Mouse (Mus musculus) heart, embryonic 11.5 days (tissue): ENCODE measurements at regions not wholly inside any gene's neighbourhood (a gene's known extent, or its start where the extent isn't known, plus 50 kb on each side); places are given as distances from the start of the nearest gene placed in this dataset.

Experiments used
- ATAC-seq: fragments of 200-750 bp; cut with Nextera tagmentation; replicated peaks from 2 replicates; pipeline ENCODE4 v1.8.0; 2017; ENCODE audit warnings: moderate library complexity; ENCODE audit not compliant: insufficient number of reproducible peaks, low FRiP score, low TSS enrichment
- H3K27ac ChIP-seq: fragments of 300-500 bp; sonication (generic); 2 replicates; pipeline ENCODE4 v1.5.1; 2014; ENCODE audit warnings: mild to moderate bottlenecking, low read depth, low read length
- H3K27me3 ChIP-seq: fragments of 300-500 bp; sonication (generic); 2 replicates; pipeline ENCODE4 v1.6.1; 2014; ENCODE audit warnings: mild to moderate bottlenecking, low read length, mixed read lengths; ENCODE audit not compliant: control insufficient read depth, insufficient read depth
- H3K36me3 ChIP-seq: fragments of 300-500 bp; sonication (generic); 2 replicates; pipeline ENCODE4 v1.6.1; 2014; ENCODE audit warnings: mild to moderate bottlenecking, low read length, moderate library complexity, mixed read lengths; ENCODE audit not compliant: control insufficient read depth, insufficient read depth
- H3K4me1 ChIP-seq: fragments of 300-500 bp; sonication (generic); 2 replicates; pipeline ENCODE4 v1.6.1; 2014; ENCODE audit warnings: low read length; ENCODE audit not compliant: control insufficient read depth, insufficient read depth
- H3K4me2 ChIP-seq: fragments of 300-500 bp; sonication (generic); 2 replicates; pipeline ENCODE4 v1.6.1; 2014; ENCODE audit warnings: mild to moderate bottlenecking, moderate library complexity
- H3K4me3 ChIP-seq: fragments of 300-500 bp; sonication (generic); 2 replicates; pipeline ENCODE4 v1.5.1; 2014; ENCODE audit warnings: low read depth, low read length
- H3K9ac ChIP-seq: fragments of 300-500 bp; sonication (generic); 2 replicates; pipeline ENCODE4 v1.6.1; 2014; ENCODE audit warnings: mild to moderate bottlenecking, low read depth, low read length, moderate library complexity
- H3K9me3 ChIP-seq: fragments of 300-500 bp; sonication (generic); replicated peaks from 2 replicates; pipeline ENCODE4 v1.6.1; 2016; ENCODE audit warnings: low read length; ENCODE audit not compliant: control insufficient read depth
- WGBS: fragments of 180-500 bp; shearing (Covaris S2); extraction: QIAGEN DNeasy Blood & Tissue Kit; methylation state at CpG from one replicate; pipeline ENCODE4 v1.1.7; 2014; ENCODE audit not compliant: insufficient replicate concordance; 5-methylcytosine and 5-hydroxymethylcytosine counted together

DNA sequence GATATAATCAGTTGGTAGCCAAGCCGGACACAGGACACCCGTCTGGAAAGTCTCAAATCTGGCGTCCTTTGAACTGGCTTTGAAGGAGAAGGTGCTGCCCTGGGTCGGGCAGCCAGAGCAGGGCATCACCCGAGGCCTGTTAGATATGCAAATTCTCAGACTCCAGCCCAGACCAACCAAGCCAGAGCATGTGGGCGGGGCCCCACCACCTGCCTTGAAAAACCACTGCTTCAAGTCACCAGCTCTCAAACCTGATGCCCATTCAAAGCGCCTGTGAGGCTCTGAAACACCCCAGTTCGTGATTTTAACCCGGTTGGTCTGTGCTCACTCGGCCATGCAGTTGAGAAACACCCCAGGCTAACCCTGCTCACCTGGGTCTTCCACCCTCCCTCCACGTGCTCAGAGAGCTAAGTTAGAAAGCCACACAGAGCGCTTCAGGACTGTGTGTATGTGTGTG lies 101.6 kb downstream of the Utp6 start:
- no peak overlapping the region for H3K4me2 ChIP-seq
- no peaks in the 10 kb centered on the region for H3K27me3 ChIP-seq
- WGBS: 25% methylated on average over 12 of the region's 12 CpGs
- no peak overlapping the region for H3K9ac ChIP-seq
- H3K4me1 ChIP-seq: peaks cover 6% of the 10 kb centered on the region; the same call in 1 of the 2 replicates
- H3K36me3 ChIP-seq: no peaks in the 10 kb centered on the region
- H3K27ac ChIP-seq: no peak overlapping the region
- H3K4me3 ChIP-seq: no peak overlapping the region
- H3K9me3 ChIP-seq: no peaks in the 10 kb centered on the region
- ATAC-seq: no peak

GRCm38 (mm10) chr11:79856376-79856775 lies 105.8 kb downstream of the Utp6 start:
- no peak overlapping the region for H3K27ac ChIP-seq
- peaks cover 6% of the 10 kb centered on the region; the same call in 1 of the 2 replicates for H3K4me1 ChIP-seq
- no peak overlapping the region for H3K9ac ChIP-seq
- H3K4me2 ChIP-seq: no peak overlapping the region
- no peak overlapping the region for H3K4me3 ChIP-seq
- no peaks in the 10 kb centered on the region for H3K36me3 ChIP-seq
- 81% methylated on average over 5 of the region's 5 CpGs for WGBS
- ATAC-seq: no peak
- H3K9me3 ChIP-seq: no peaks in the 10 kb centered on the region
- H3K27me3 ChIP-seq: no peaks in the 10 kb centered on the region

DNA sequence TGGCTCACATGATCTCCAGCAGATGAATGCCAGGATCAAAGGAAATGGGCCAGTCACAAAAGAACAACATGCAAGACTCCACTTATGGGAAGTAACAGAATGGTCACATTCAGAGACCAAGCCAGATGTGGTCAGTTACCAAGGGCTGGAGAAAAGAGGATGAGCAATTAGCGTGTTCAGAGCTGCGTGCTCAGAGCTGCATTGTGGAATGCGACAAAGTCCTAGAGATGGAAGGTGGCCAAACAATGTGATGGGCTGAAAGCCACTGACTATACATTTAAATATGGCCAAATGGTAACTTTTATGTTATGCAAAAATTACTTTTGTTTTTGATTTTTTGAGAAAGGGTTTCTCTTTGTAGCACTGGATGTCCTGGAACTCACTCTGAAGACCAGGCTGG lies 112.6 kb downstream of the Utp6 start:
- no peak overlapping the region for H3K4me2 ChIP-seq
- H3K27me3 ChIP-seq: no peaks in the 10 kb centered on the region
- WGBS: 84% methylated on average over 3 of the region's 3 CpGs
- no peaks in the 10 kb centered on the region for H3K4me1 ChIP-seq
- no peaks in the 10 kb centered on the region for H3K9me3 ChIP-seq
- ATAC-seq: no peak
- no peaks in the 10 kb centered on the region for H3K36me3 ChIP-seq
- H3K9ac ChIP-seq: no peak overlapping the region
- H3K4me3 ChIP-seq: no peak overlapping the region
- H3K27ac ChIP-seq: no peak overlapping the region

GRCm38 (mm10) chr11:79844436-79844835 lies 117.8 kb downstream of the Utp6 start:
- Histone ChIP-seq H3K4me1 (no peaks in the 10 kb centered on the region; the same call in 1 of the 2 replicates), H3K4me3 (no peak overlapping the region), H3K27ac (no peak overlapping the region), H3K9me3 (no peaks in the 10 kb centered on the region), H3K36me3 (no peaks in the 10 kb centered on the region), H3K27me3 (no peaks in the 10 kb centered on the region), H3K9ac (no peak overlapping the region), H3K4me2 (no peak overlapping the region)
- 76% methylated on average over 4 of the region's 4 CpGs for WGBS
- no peak for ATAC-seq

DNA sequence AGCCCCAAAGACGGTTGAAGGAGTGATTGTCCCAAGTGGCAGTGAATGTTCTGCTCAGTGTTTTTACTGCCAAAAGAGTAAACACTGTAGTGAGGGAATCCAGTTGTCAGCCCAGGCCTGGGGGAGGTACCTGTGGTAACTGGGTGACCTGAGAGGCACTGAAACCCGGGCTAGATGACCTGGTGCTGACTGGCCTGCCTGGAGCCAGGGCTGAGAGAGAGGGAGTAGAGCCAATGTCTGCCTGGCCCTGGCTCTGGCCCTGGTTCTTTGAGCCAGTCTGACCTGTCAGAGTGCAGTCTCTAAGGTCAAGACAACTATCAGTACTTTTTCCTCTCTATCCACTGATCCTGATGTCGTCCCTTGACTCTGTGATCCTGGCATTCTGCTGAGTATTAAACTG lies 119.2 kb downstream of the Utp6 start:
- no peak overlapping the region for H3K9ac ChIP-seq
- ATAC-seq: no peak
- WGBS: 41% methylated on average over 3 of the region's 3 CpGs
- H3K27me3 ChIP-seq: no peaks in the 10 kb centered on the region
- no peaks in the 10 kb centered on the region for H3K36me3 ChIP-seq
- no peaks in the 10 kb centered on the region for H3K9me3 ChIP-seq
- no peak overlapping the region for H3K4me2 ChIP-seq
- H3K27ac ChIP-seq: no peak overlapping the region
- no peaks in the 10 kb centered on the region; the same call in 1 of the 2 replicates for H3K4me1 ChIP-seq
- no peak overlapping the region for H3K4me3 ChIP-seq

DNA sequence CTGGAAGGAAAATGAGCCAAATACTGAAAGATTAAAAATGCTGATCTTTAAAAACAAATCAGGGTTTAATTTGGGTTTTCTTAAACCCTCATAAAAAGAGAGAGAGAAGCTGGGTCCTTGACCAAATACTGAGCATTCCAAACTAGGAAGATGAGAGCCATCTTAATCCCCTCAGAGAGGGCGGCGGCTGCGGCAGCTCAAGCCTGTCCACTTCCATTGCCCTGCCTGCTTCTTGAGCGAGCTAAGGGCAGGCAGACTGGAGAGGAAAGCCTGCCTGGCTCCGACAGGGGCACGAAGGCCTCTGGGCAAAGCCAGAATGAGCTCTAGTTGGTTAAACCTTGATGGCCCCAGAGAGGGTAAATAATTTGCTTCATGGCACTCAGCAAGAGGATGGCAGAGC lies 122.2 kb downstream of the Utp6 start:
- H3K4me2 ChIP-seq: no peak overlapping the region
- H3K27ac ChIP-seq: no peak overlapping the region
- peaks cover 10% of the 10 kb centered on the region for H3K4me1 ChIP-seq
- H3K9ac ChIP-seq: no peak overlapping the region
- H3K27me3 ChIP-seq: no peaks in the 10 kb centered on the region
- H3K4me3 ChIP-seq: no peak overlapping the region
- H3K9me3 ChIP-seq: no peaks in the 10 kb centered on the region
- no peak for ATAC-seq
- 73% methylated on average over 6 of the region's 6 CpGs for WGBS
- no peaks in the 10 kb centered on the region for H3K36me3 ChIP-seq

- H3K9me3 ChIP-seq: no peaks in the 10 kb centered on the region
- no peak overlapping the region for H3K9ac ChIP-seq
- 44% methylated on average over 4 of the region's 4 CpGs for WGBS
- ATAC-seq: no peak
- no peak overlapping the region for H3K4me3 ChIP-seq
- peaks cover 10% of the 10 kb centered on the region for H3K4me1 ChIP-seq
- no peaks in the 10 kb centered on the region for H3K27me3 ChIP-seq
- H3K27ac ChIP-seq: no peak overlapping the region
- H3K4me2 ChIP-seq: no peak overlapping the region
- no peaks in the 10 kb centered on the region for H3K36me3 ChIP-seq
Measured at GRCm38 (mm10) chr11:79838051-79838450, 124.1 kb downstream of the Utp6 start.

GRCm38 (mm10) chr11:79837076-79837990 lies 124.9 kb downstream of the Utp6 start:
- ATAC-seq: no peak; the same call in 1 of the 2 replicates
- Histone ChIP-seq H3K9me3 (no peaks in the 10 kb centered on the region), H3K27ac (no peak overlapping the region), H3K4me1 (peaks cover 10% of the 10 kb centered on the region), H3K27me3 (no peaks in the 10 kb centered on the region), H3K4me3 (no peak overlapping the region), H3K9ac (no peak overlapping the region), H3K4me2 (no peak overlapping the region), H3K36me3 (no peaks in the 10 kb centered on the region)
- WGBS: 9% methylated on average over 6 of the region's 6 CpGs

- Histone ChIP-seq H3K4me3 (no peak overlapping the region), H3K4me2 (no peak overlapping the region), H3K36me3 (no peaks in the 10 kb centered on the region), H3K9ac (no peak overlapping the region), H3K27me3 (no peaks in the 10 kb centered on the region), H3K27ac (no peak overlapping the region), H3K9me3 (no peaks in the 10 kb centered on the region), H3K4me1 (peaks cover 10% of the 10 kb centered on the region)
- 84% methylated on average over 7 of the region's 7 CpGs for WGBS
- no peak for ATAC-seq
Measured at GRCm38 (mm10) chr11:79835873-79836272, 126.3 kb downstream of the Utp6 start.
